Mouse (Mus musculus) kidney, adult 2 months (tissue): ENCODE measurements around the gene Olfr1039.

Source experiments
- CTCF ChIP-seq: fragments of 200-500 bp; conservative IDR thresholded peaks from 2 replicates; pipeline ENCODE4 v1.5.1; 2011; ENCODE audit warnings: low read depth, mild to moderate bottlenecking, control low read depth, low read length, moderate library complexity, mixed read lengths; ENCODE audit not compliant: insufficient read depth, insufficient read length
- POLR2A ChIP-seq: fragments of 200-500 bp; IDR thresholded peaks from one replicate; pipeline ENCODE4 v1.6.1; 2011; ENCODE audit warnings: low read depth, low read length, control low read depth

GRCm38 (mm10) chr2:86179950-86180349 lies 44.2 kb upstream of the Olfr1039 start:
- TF ChIP-seq CTCF = no peak
- no peak for TF ChIP-seq POLR2A
